Comparison of ENCODE assay signal across 24 mouse cellular contexts in genomic region chr1:74698353-74698752, GRCm38 (mm10). TPM values are rescaled to one million over a fixed set of nuclear protein-coding genes. Genes with fewer than 3 reads are reported as not detected.
DNase-seq lines count a peak whose midpoint lies in the region; ATAC-seq lines count a peak whose summit lies in the region.
"Had no signal": no experiment of that assay in that cellular context is flagged by ENCODE, and none has a peak within 500 bp of the region (broad histone marks: within the 10 kb centered on the region; RNA-seq: fewer than 3 reads in every experiment).

No protein-coding gene starts in this region.

- no peaks in the 10 kb centered on the region for H3K9me3 ChIP-seq in liver, embryonic 15.5 days (replicated peaks)
- no peaks in the 10 kb centered on the region for H3K9me3 ChIP-seq in heart, embryonic 13.5 days
- no peaks in the 10 kb centered on the region for H3K9me3 ChIP-seq in hindbrain, embryonic 10.5 days
- H3K9me3 ChIP-seq: embryonic facial prominence, embryonic 10.5 days; limb, embryonic 15.5 days; lung, embryonic 15.5 days had no signal

- H3K36me3 ChIP-seq in liver, embryonic 15.5 days (replicated peaks), result peaks cover 34% of the 10 kb centered on the region
- peaks cover 83% of the 10 kb centered on the region for H3K36me3 ChIP-seq in heart, embryonic 13.5 days
- peaks cover 12% of the 10 kb centered on the region; the same call in 1 of the 2 replicates for H3K36me3 ChIP-seq in macrophage (ENCODE audit: inconsistent target)
- H3K36me3 ChIP-seq in hindbrain, embryonic 10.5 days, result peaks cover 94% of the 10 kb centered on the region

- ATAC-seq in liver, embryonic 15.5 days (ENCODE audit: insufficient read depth), result peak; percentile 57; the same call in 1 of the 2 replicates
- ATAC-seq in heart, embryonic 13.5 days (ENCODE audit: extremely low read depth, insufficient number of reproducible peaks, low FRiP score, low TSS enrichment), result no peak
- ATAC-seq: forebrain, embryonic 16.5 days; inflammation-experienced regulatory T-cells, adult 6 months had no signal

- H3K4me2 ChIP-seq in liver, embryonic 15.5 days, result no peak overlapping the region
- H3K4me2 ChIP-seq in heart, embryonic 13.5 days, result no peak overlapping the region
- H3K4me2 ChIP-seq: hindbrain, embryonic 14.5 days; limb, embryonic 15.5 days; lung, embryonic 15.5 days; midbrain, embryonic 11.5 days had no signal

- peak; percentile 27 to 35 for DNase-seq in heart, adult 18-20 months
- no peak for DNase-seq in heart, postnatal 4 days
- DNase-seq in liver, result no peak
- no peak for DNase-seq in hindbrain, embryonic 10.5 days (ENCODE audit: low spot score)
- DNase-seq in urinary bladder, postnatal 4 days (ENCODE audit: low spot score in 2 of 2), result no peak
- DNase-seq: cerebellum, adult 11 months; cerebellum, postnatal 10 days; gastrocnemius, postnatal 10 days; kidney, postnatal 10 days; left cerebral cortex, postnatal 4 days had no signal

- H3K27me3 ChIP-seq in liver, embryonic 15.5 days, result no peaks in the 10 kb centered on the region
- no peaks in the 10 kb centered on the region for H3K27me3 ChIP-seq in heart, embryonic 13.5 days (replicated peaks)
- no peaks in the 10 kb centered on the region for H3K27me3 ChIP-seq in hindbrain, embryonic 10.5 days (ENCODE audit: insufficient read depth, poor library complexity, severe bottlenecking)
- H3K27me3 ChIP-seq: limb, embryonic 15.5 days; lung, embryonic 15.5 days had no signal

- H3K4me3 ChIP-seq in liver, embryonic 15.5 days (replicated peaks), result no peak overlapping the region
- H3K4me3 ChIP-seq in heart, embryonic 13.5 days, result no peak overlapping the region
- no peak overlapping the region for H3K4me3 ChIP-seq in macrophage (ENCODE audit: inconsistent target)
- no peak overlapping the region for H3K4me3 ChIP-seq in hindbrain, embryonic 10.5 days
- H3K4me3 ChIP-seq: embryonic facial prominence, embryonic 10.5 days; left cerebral cortex, adult 2 months; limb, embryonic 15.5 days; lung, embryonic 15.5 days had no signal

- H3K4me1 ChIP-seq in liver, embryonic 15.5 days (replicated peaks), result 0 out of 2 replicates have a peak, but pooled peaks cover 3% of the 10 kb centered on the region
- H3K4me1 ChIP-seq in heart, embryonic 13.5 days, result peaks cover 30% of the 10 kb centered on the region
- no peaks in the 10 kb centered on the region for H3K4me1 ChIP-seq in hindbrain, embryonic 10.5 days (replicated peaks)
- H3K4me1 ChIP-seq: embryonic facial prominence, embryonic 10.5 days; limb, embryonic 15.5 days; lung, embryonic 15.5 days had no signal

- H3K9ac ChIP-seq in liver, embryonic 15.5 days, result no peak overlapping the region
- no peak overlapping the region for H3K9ac ChIP-seq in heart, embryonic 13.5 days
- H3K9ac ChIP-seq: hindbrain, embryonic 14.5 days; limb, embryonic 15.5 days; lung, embryonic 15.5 days had no signal

- H3K79me2 ChIP-seq in macrophage (ENCODE audit: inconsistent target), result no peaks in the 10 kb centered on the region

- no peak overlapping the region for H3K27ac ChIP-seq in liver, embryonic 15.5 days (replicated peaks)
- H3K27ac ChIP-seq in heart, embryonic 13.5 days (replicated peaks), result peak overlapping the region; percentile 76
- peak overlapping the region; percentile 5; the same call in 1 of the 2 replicates for H3K27ac ChIP-seq in macrophage
- no peak overlapping the region for H3K27ac ChIP-seq in hindbrain, embryonic 10.5 days
- H3K27ac ChIP-seq: embryonic facial prominence, embryonic 10.5 days; hindbrain, embryonic 14.5 days; left cerebral cortex, adult 2 months; limb, embryonic 15.5 days; lung, embryonic 15.5 days had no signal

- 86% methylated on average over 1 of the region's 1 CpGs for WGBS in liver, embryonic 15.5 days (ENCODE audit: insufficient replicate concordance)
- WGBS in heart, embryonic 13.5 days, result 92% methylated on average over 1 of the region's 1 CpGs
- 100% methylated on average over 1 of the region's 1 CpGs for WGBS in macrophage (ENCODE audit: missing documents)
- 95% methylated on average over 1 of the region's 1 CpGs for WGBS in hindbrain, embryonic 10.5 days

RNA-seq across cellular contexts. Expression of gene Cyp27a1, which starts 15.0 kb away (rescaled TPM):
- 10 to 100 TPM; 11.0 to 15.5 TPM for total RNA-seq in heart, adult 18-20 months (2021)
- total RNA-seq in heart, postnatal 4 days (2021), result 1 to 10 TPM; 5.4 to 6.3 TPM
- polyA plus RNA-seq in liver, embryonic 15.5 days (2015; fragmentation: Nextera tagmentation; extraction: Ambion mirVana), result 5.8 TPM in 2 replicates
- 11.1 and 11.3 TPM in 2 replicates for polyA plus RNA-seq in heart, embryonic 13.5 days (2015; fragmentation: Nextera tagmentation; extraction: Ambion mirVana)
- total RNA-seq in macrophage (2018; cell fraction: chromatin; rRNA removed), result 100 to 1,000 TPM in 22 of 26 experiments, 10 to 100 TPM in 4; 49.9 to 682 (median 176) TPM
- 10 to 100 TPM in 24 of 26 experiments, 1 to 10 TPM in 2; 7.6 to 80.2 (median 32.6) TPM for total RNA-seq in macrophage (2018; cell fraction: cytosol; rRNA removed)
- total RNA-seq in macrophage (2018; cell fraction: nucleus; rRNA removed), result 100 to 1,000 TPM in 12 of 26 experiments, 10 to 100 TPM in 14; 23.6 to 520 (median 98.6) TPM
- polyA plus RNA-seq in macrophage (2018), result 10.0 to 133 TPM (median 56.9 TPM) in 3 replicates
- 7.4 and 8.4 TPM in 2 replicates for polyA plus RNA-seq in hindbrain, embryonic 10.5 days (2016; fragmentation: Nextera tagmentation; extraction: Ambion mirVana)

RNA-seq across cellular contexts. Expression of gene Ttll4, which starts 36.8 kb away (rescaled TPM):
- total RNA-seq in heart, adult 18-20 months (2021), result 1 to 10 TPM; 9.1 to 9.3 TPM
- total RNA-seq in heart, postnatal 4 days (2021), result 10 to 100 TPM; 19.7 to 22.1 TPM
- 3.7 and 4.5 TPM in 2 replicates for polyA plus RNA-seq in liver, embryonic 15.5 days (2015; fragmentation: Nextera tagmentation; extraction: Ambion mirVana)
- 8.0 and 9.1 TPM in 2 replicates for polyA plus RNA-seq in heart, embryonic 13.5 days (2015; fragmentation: Nextera tagmentation; extraction: Ambion mirVana)
- 10 to 100 TPM; 11.1 to 70.9 (median 39.0) TPM for total RNA-seq in macrophage (2018; cell fraction: chromatin; rRNA removed)
- 1 to 10 TPM; 1.9 to 7.2 (median 3.8) TPM for total RNA-seq in macrophage (2018; cell fraction: cytosol; rRNA removed)
- 10 to 100 TPM in 20 of 26 experiments, 1 to 10 TPM in 6; 8.0 to 42.4 (median 19.6) TPM for total RNA-seq in macrophage (2018; cell fraction: nucleus; rRNA removed)
- 3.0 to 5.5 TPM (median 3.7 TPM) in 3 replicates for polyA plus RNA-seq in macrophage (2018)
- 35.7 and 48.5 TPM in 2 replicates for polyA plus RNA-seq in hindbrain, embryonic 10.5 days (2016; fragmentation: Nextera tagmentation; extraction: Ambion mirVana)

RNA-seq across cellular contexts. Expression of gene Prkag3, which starts 50.7 kb away (rescaled TPM):
- total RNA-seq in heart, adult 18-20 months (2021), result 1 to 10 TPM; 1.4 to 1.7 TPM
- total RNA-seq in heart, postnatal 4 days (2021), result 1 to 10 TPM; 3.7 to 4.1 TPM
- 0.05 and 0.20 TPM in 2 replicates for polyA plus RNA-seq in liver, embryonic 15.5 days (2015; fragmentation: Nextera tagmentation; extraction: Ambion mirVana)
- polyA plus RNA-seq in heart, embryonic 13.5 days (2015; fragmentation: Nextera tagmentation; extraction: Ambion mirVana), result 4.2 and 7.2 TPM in 2 replicates
- total RNA-seq in macrophage (2018; cell fraction: chromatin; rRNA removed), result 1 to 10 TPM in 1 of 26 experiments, under 1 TPM in 8, not detected in 17; 0.22 to 2.0 (median 0.46) TPM
- under 1 TPM in 8 of 26 experiments, not detected in 18; 0.03 to 0.10 (median 0.07) TPM for total RNA-seq in macrophage (2018; cell fraction: cytosol; rRNA removed)
- total RNA-seq in macrophage (2018; cell fraction: nucleus; rRNA removed), result 1 to 10 TPM in 1 of 26 experiments, under 1 TPM in 9, not detected in 16; 0.12 to 2.1 (median 0.30) TPM
- polyA plus RNA-seq in macrophage (2018), result not detected in 3 replicates
- polyA plus RNA-seq in hindbrain, embryonic 10.5 days (2016; fragmentation: Nextera tagmentation; extraction: Ambion mirVana), result 0.12 TPM in 1 of 2 replicates, not detected in the other
- total RNA-seq: adrenal gland, postnatal 25 days; layer of hippocampus, postnatal 10 days; left cerebral cortex, adult 2 months; left cerebral cortex, postnatal 4 days had no signal
- polyA plus RNA-seq: forebrain, embryonic 16.5 days; hindbrain, embryonic 14.5 days; inflammation-experienced regulatory T-cells, adult 6 months; midbrain, embryonic 11.5 days; neural tube, embryonic 14.5 days had no signal

Comparison
In these comparisons a context has a peak if more than half of its experiments do, and no peak if none do; other contexts are left out.
1. DNase-seq: peak in heart, adult 18-20 months (2 of 2); none in heart, postnatal 4 days (single experiment), liver (single experiment), hindbrain, embryonic 10.5 days (single experiment) and urinary bladder, postnatal 4 days (0 of 2).
2. H3K27ac ChIP-seq: peak in heart, embryonic 13.5 days (single experiment) and macrophage (single experiment); none in liver, embryonic 15.5 days (single experiment) and hindbrain, embryonic 10.5 days (single experiment).